9 mouse cellular contexts compared by ENCODE assay signal in genomic region chr7:49496766-49497425, GRCm38 (mm10).
A peak's percentile ranks its signal among the peaks of the same experiment; 100 is the strongest.
DNase-seq lines count a peak whose midpoint lies in the region; ATAC-seq lines count a peak whose summit lies in the region.
"Had no signal": no experiment of that assay in that cellular context is flagged by ENCODE, and none has a peak within 500 bp of the region (broad histone marks: within the 10 kb centered on the region; RNA-seq: fewer than 3 reads in every experiment).

No protein-coding gene starts in this region.

- 0 out of 2 replicates have a peak overlapping the region, but pooled peaks have one; percentile 41 for H3K27ac ChIP-seq in midbrain, embryonic 14.5 days (replicated peaks; ENCODE audit: low read depth, low read length)

- peak; percentile 31 for DNase-seq in cerebellum, adult 9-11 months
- no peak for DNase-seq in cerebellum, postnatal 36 days
- peak; percentile 45 to 51 for DNase-seq in right cerebral cortex, adult 2 months (ENCODE audit: low spot score in 2 of 2)
- no peak for DNase-seq in right cerebral cortex, postnatal 10 days (ENCODE audit: low spot score in 2 of 2)
- DNase-seq in hindlimb bud, embryonic 11.5 days (ENCODE audit: extremely low spot score, low read depth, low spot score): peak; percentile 60
- peak; percentile 32 for DNase-seq in midbrain, embryonic 14.5 days
- no peak for DNase-seq in adrenal gland, adult 8-10 months

- no peak overlapping the region for H3K4me3 ChIP-seq in midbrain, embryonic 14.5 days (replicated peaks; ENCODE audit: low read depth, low read length)
- H3K4me3 ChIP-seq: erythroblast, embryonic 14.5 days had no signal

- no peaks in the 10 kb centered on the region for H3K9me3 ChIP-seq in midbrain, embryonic 14.5 days (ENCODE audit: control insufficient read depth, low read length)

- no peak for ATAC-seq in midbrain, embryonic 14.5 days (ENCODE audit: low FRiP score, low TSS enrichment)
- no peak for ATAC-seq in erythroblast, adult 5-6 weeks (replicated peaks; ENCODE audit: low FRiP score, poor library complexity, severe bottlenecking)

- peaks cover 4% of the 10 kb centered on the region; the same call in 1 of the 2 replicates for H3K36me3 ChIP-seq in midbrain, embryonic 14.5 days (ENCODE audit: control insufficient read depth, insufficient read depth, low read length)

- 44% methylated on average over 13 of the region's 13 CpGs for WGBS in midbrain, embryonic 14.5 days

- H3K27me3 ChIP-seq in midbrain, embryonic 14.5 days (ENCODE audit: control insufficient read depth, insufficient read depth, low read length): no peaks in the 10 kb centered on the region

- H3K9ac ChIP-seq in midbrain, embryonic 14.5 days (replicated peaks; ENCODE audit: low read length): no peak overlapping the region

- H3K4me1 ChIP-seq in midbrain, embryonic 14.5 days (ENCODE audit: control insufficient read depth, insufficient read depth, low read length): peaks cover 18% of the 10 kb centered on the region

- H3K4me2 ChIP-seq in midbrain, embryonic 14.5 days (ENCODE audit: low read length): no peak overlapping the region

Comparison
In these comparisons a context has a peak if more than half of its experiments do, and no peak if none do; other contexts are left out.
1. DNase-seq: peak in cerebellum, adult 9-11 months (single experiment), right cerebral cortex, adult 2 months (2 of 2), hindlimb bud, embryonic 11.5 days (single experiment) and midbrain, embryonic 14.5 days (single experiment); none in cerebellum, postnatal 36 days (0 of 2), right cerebral cortex, postnatal 10 days (0 of 2) and adrenal gland, adult 8-10 months (single experiment).